Mouse (Mus musculus) heart, postnatal 14 days (tissue): ENCODE measurements around the gene Thada. TPM values are rescaled to one million over a fixed set of nuclear protein-coding genes. Genes with fewer than 3 reads are reported as not detected.

Experiments used
- DNase-seq, 2 experiments: peaks; one replicate each; pipeline ENCODE4 v3.0.0; 2021 to 2022
- intact Hi-C: fragments of 180-260 bp; cut with DNase I; formaldehyde crosslinking; loops from one replicate; pipeline ENCODE4 v1.15.1; 2025
- total RNA-seq, 2 experiments: library from RNA; stranded (reverse); gene quantifications; 2 replicates each; pipeline ENCODE4 v1.2.3; 2021

Thada gene
- total RNA-seq, 2 experiments from 2014 or later: 9.1 to 10.1 TPM

DNA sequence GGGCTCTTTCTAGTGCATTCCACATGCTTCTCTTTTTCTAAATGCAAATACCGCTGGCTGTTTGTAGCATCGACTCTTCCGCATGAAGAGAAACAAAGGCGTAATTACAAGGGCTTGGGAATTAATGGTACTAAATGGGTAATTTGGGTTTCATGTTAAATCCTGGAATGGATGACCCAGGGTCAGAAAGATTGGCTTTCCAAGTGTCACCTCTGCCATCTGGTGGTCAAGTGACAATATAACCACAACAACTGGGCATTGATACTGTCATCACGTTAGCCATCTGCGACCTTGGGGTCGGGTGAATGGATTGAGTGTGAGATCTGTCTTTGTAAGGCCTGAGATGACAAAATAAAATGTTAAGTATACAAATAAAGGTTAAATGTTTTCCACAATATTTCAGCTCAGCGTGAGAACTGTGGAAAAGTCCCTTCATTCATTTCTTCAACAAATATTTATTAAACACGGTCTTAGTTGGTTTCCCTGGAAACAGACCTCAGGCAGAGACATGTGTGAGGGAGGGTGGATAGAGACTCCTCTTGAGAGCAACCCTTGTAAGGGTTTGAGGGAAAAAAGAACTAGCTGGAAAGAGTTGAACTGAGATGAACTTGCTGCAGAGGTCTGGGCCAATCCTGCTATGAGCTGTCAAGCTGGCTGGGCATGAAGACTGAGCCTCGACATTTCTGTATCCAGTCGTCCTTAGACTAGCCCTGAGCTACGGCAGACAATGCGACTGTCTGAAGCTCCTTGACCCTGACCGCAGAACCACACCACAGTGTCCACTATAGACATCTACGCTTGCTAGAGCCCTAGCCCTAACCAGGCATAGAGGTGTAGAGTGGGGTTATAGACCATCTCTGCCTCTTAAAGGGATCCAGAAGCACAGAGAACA lies 14.7 kb upstream of the Thada start:
- intact Hi-C loops: no loop called here
- peak in 1 of 2 experiments; percentile 43 for DNase-seq

GRCm38 (mm10) chr17:84478276-84478675 lies 12.3 kb upstream of the Thada start:
- no peak for DNase-seq
- intact Hi-C loops: no loop called here

GRCm38 (mm10) chr17:84477176-84477575 lies 11.2 kb upstream of the Thada start:
- no peak for DNase-seq
- intact Hi-C loops: no loop called here

DNA sequence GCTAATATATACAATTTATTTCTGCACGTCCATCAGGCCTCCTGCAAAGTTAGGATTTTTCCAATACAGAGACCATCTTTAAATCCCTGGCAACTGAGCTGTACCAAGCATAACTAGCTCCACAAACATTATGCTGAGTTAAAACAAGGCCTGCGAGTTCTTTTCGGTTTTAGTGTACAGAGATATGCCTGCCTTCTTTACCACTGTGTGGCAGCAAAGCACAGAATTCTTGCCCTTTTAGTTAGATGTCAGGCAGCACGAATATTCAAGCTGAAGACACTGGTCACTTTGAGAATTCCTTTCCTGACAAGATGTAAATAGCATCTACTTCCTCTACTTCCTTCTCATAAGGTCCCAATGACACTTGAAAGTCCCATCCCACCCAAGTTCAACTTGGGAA lies 8.3 kb upstream of the Thada start:
- intact Hi-C loops: no loop called here

DNA sequence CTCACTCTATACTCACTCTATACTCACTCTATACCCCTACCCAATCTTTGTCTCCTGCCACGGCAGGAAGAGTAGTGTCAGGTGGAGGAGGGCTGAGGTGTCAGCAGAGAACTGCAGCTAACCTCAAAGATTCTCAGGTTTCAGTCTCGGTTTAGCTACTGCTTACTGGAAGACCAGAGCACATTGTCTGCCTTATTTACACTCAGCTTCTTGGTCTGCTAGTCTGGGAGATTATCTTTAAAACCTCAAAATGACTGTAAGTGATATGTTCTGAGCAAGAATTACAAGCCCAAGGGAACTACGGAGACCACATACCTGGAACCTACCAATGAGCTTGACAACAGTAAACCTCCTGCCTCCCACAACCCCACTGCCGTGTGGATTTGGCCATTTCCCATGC lies 31.0 kb downstream of the Thada start:
- DNase-seq: no peak
- intact Hi-C loops: no loop called here

More for the DNA sequence above, 8.3 kb upstream of the Thada start:
- DNase-seq: peak in 1 of 2 experiments; percentile 16

- intact Hi-C loops: no loop called here
Observed at GRCm38 (mm10) chr17:84434233-84434632, 31.8 kb downstream of the Thada start.

DNA sequence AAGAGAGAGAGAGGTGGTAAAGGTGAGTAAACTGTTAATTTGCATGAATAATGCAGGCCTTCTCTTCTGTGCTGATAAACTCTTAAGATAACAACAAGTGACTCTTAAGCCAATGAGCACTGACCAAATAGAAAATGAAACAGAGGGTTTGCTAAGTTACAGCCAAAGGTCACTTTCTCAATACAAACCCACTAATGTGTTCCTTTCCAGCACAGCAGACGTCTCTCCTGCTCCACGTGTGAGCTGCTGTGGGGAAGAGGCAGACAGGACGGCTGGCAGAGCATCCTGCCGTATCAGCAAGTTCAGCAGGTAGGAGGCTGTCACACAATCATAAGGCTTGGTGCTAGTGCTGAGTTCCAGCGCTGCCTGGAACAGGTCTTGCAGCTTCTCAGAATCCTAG lies 34.0 kb downstream of the Thada start:
- no peak for DNase-seq
- intact Hi-C loops: no loop called here

More at GRCm38 (mm10) chr17:84434233-84434632, 31.8 kb downstream of the Thada start:
- DNase-seq: no peak

- intact Hi-C loops: no loop called here
- DNase-seq: no peak
Observed at GRCm38 (mm10) chr17:84424258-84424657, 41.7 kb downstream of the Thada start.

DNA sequence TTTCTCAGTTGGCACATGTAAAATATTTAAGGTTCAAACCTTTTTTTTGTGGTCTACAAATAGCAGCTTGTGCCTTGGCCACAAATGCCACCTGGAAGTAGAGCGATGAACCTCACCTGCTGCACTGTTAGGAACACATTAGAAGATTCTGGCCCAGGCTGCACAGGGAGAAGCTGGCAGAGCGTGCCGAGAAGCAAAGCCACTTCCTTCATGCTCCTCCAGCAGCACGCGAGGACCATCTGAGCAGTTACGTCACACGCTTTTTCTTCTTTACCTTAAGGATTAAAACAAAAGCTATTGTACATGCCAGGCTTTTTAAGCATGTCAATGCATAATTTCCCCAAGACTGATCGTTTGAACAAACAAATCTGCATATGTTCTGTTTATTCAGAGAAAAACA lies 43.1 kb downstream of the Thada start:
- intact Hi-C loops: no loop called here
- DNase-seq: no peak

- peak; percentile 52 to 55 for DNase-seq
- intact Hi-C loops: no loop called here
Observed at GRCm38 (mm10) chr17:84422001-84422785, 43.8 kb downstream of the Thada start.

- peak in 1 of 2 experiments; percentile 18 for DNase-seq
- intact Hi-C loops: no loop called here
Observed at GRCm38 (mm10) chr17:84421042-84421441, 45.0 kb downstream of the Thada start.

GRCm38 (mm10) chr17:84420276-84420639 lies 45.7 kb downstream of the Thada start:
- intact Hi-C loops: no loop called here
- no peak for DNase-seq

DNA sequence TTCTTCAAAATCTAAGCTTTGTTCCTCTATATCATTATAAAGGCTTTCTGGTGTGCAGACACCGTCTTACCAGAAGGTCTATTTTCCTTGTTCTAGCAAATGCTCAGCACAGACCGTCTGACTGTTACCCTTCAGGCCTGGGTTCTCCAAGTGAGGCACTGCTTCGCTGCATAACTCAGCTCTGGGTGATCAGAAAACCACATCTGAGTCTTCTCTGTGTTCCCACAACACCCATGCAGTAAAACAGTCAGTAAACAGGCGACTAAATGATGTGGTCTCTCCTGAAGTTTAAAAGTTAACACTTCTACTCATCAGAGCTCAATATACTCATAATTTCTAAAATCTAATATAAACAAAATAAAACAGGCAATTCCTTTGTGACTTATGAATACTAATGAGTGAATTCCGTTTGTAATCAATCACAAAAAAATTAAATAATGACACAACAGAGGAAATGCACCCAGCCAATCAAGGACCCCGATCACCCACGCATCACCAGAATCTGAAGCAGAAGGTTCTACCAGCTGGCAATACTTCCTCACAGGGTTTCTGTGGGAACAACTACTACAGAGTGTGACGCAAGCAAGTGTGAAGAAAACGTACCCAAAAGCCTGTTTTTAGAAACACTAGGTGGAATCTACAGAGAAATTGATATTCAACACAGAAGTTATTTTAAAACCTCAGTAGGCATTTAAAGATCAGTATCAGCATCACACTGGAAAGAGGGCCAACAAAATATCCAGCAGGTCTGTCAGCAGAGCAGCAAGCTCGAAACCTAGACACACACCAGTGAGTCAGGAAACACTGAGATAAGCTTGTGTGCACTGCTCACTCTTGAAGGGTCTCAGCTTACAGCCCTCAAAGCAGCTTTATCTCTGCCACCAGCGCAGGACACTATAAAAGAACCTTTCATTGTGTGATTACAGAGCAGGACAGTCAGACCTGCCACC lies 46.4 kb downstream of the Thada start:
- no peak for DNase-seq
- intact Hi-C loops: no loop called here

GRCm38 (mm10) chr17:84415936-84416335 lies 50.1 kb downstream of the Thada start:
- intact Hi-C loops: no loop called here
- no peak for DNase-seq

DNA sequence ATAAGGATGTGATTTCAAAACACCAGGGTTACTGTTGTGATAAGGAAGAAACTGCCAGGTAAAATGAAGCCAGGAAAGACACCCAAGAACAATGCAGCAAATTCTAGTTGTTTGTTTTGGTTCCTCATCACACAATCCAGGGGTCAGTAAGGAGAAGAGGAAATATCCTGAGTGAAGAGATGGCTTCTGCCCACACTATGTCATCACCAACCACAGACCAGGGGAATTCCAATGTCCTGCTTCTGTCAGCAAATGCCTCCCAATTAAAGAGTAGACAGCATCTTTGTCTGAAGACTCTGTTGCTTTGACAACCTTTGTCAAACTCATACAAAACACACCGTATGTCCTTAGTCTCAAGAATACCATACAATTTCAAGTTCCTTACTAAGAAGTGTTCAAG lies 57.3 kb downstream of the Thada start:
- no peak for DNase-seq
- intact Hi-C loops: no loop called here

DNA sequence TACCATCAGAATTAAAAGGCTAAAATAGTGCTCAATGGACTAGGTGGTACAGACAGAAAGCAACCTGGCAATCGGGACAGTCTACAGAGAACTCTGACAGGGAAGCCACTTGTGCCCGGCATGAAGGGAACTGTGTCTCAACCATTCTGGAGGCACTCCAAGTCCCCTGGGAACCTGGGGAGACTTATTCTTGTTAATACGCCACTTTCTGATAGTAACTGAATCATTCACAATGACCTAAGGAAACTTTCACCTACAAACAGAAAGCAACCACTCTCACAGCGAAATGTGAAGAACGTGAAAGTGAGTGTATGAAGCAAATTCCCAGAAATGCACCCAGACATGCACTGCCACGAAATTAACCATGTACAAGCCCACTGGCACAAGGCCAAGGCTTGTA lies 60.4 kb downstream of the Thada start:
- peak; percentile 30 to 36 for DNase-seq
- intact Hi-C loops: no loop called here

DNA sequence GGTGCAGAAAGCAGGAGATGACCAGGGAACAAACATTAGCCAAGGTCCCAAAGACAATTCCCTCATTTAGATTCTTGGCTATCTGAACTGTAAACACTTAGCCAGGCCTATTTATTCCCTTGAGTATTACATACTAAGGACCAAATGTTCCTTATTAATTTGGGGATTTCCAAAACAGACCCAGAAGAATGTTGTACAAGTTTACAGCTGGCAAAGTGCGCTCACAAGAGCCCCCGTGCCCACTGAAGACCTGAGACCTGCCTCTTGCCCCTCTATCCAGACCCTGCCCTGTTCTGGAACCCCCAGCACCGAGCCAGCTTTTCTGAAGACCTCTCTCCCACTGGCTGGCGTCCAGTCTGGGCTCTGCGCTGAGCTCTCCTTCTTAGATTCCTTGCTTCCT lies 64.2 kb downstream of the Thada start:
- intact Hi-C loops: no loop called here
- DNase-seq: peak; percentile 22 to 24

DNA sequence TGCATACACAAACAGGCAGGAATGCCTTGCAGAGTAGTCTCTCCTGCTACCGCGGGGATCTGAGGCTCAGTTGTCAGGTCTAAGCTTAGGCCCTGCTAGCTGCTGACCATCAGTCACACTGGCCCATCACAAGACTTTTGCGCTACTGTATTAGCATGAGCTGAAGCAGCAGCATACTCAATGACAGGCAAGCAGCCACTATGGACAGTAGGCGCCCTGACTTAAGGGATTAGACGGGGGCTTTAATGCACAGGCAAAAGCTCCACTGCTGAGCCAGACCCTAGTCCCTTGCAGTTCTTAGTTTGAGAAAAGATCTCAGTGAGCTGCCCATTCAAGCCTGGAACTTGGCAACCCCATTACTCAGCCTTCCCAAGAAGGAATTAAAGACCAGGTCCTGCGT lies 66.6 kb downstream of the Thada start:
- DNase-seq: no peak
- intact Hi-C loops: no loop called here

DNA sequence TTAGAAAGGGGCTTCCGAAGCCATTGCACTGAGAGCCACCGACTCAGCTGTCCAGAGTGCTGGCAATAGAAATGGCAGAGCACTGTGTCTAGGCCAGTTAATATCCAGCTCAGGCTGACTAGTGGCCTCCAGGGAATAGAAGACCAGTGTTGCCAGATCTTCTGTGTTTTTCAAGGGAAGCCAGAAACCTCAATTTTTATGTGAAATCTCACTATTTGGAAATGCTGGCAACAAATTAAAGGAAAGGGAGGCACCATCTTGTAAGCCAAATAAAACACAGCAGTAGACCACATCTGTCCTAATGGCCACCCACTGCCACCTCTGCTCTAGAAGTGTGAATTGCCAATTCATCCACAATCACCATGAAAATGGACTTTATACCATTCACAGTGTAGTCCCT lies 76.0 kb downstream of the Thada start:
- no peak for DNase-seq
- intact Hi-C loops: no loop called here

- DNase-seq: no peak
Observed at GRCm38 (mm10) chr17:84386176-84386575, 79.8 kb downstream of the Thada start.

More at GRCm38 (mm10) chr17:84386176-84386575, 79.8 kb downstream of the Thada start:
- intact Hi-C loops: loop anchor here (1.0 kb wide), 1 partner anchor 273 kb away; no protein-coding TSS in a partner anchor
